Mouse (Mus musculus) heart, embryonic 14.5 days (tissue): ENCODE data around the gene Gtf2ird2. TPM values are rescaled to one million over a fixed set of nuclear protein-coding genes. Genes with fewer than 3 reads are reported as not detected.

Experiments
- ATAC-seq: fragments of 200-750 bp; cut with Nextera tagmentation; 2 replicates; pipeline ENCODE4 v1.8.0; 2017; ENCODE audit warnings: low read depth, moderate TSS enrichment; ENCODE audit not compliant: insufficient number of reproducible peaks, insufficient read depth, low FRiP score
- H3K27ac ChIP-seq, 2 experiments: fragments of 200-500 bp in 1 of 2; fragments of 300-500 bp in 1 of 2; sonication (generic) in 1 of 2; replicated peaks in 1 of 2; 2 replicates each; pipeline ENCODE4 v1.5.1; 2012 to 2014; ENCODE audit warnings: low read depth in 2 of 2, low read length in 2 of 2, control low read depth in 1 of 2, mild to moderate bottlenecking in 1 of 2, mixed read lengths in 1 of 2; ENCODE audit not compliant: control insufficient read depth in 1 of 2, insufficient read depth in 1 of 2
- H3K27me3 ChIP-seq: fragments of 300-500 bp; sonication (generic); 2 replicates; pipeline ENCODE4 v1.6.1; 2014; ENCODE audit warnings: mild to moderate bottlenecking, low read length, control low read depth; ENCODE audit not compliant: control insufficient read depth, insufficient read depth
- H3K36me3 ChIP-seq: fragments of 300-500 bp; sonication (generic); 2 replicates; pipeline ENCODE4 v1.6.1; 2014; ENCODE audit warnings: mild to moderate bottlenecking, control low read depth, low read length, mixed read lengths; ENCODE audit not compliant: control insufficient read depth, insufficient read depth
- H3K4me1 ChIP-seq, 2 experiments: fragments of 200-500 bp in 1 of 2; fragments of 300-500 bp in 1 of 2; sonication (generic) in 1 of 2; 2 replicates each; pipeline ENCODE4 v1.6.1; 2012 to 2014; ENCODE audit warnings: low read length in 2 of 2, control low read depth in 1 of 2, mixed read lengths in 1 of 2; ENCODE audit not compliant: control insufficient read depth in 2 of 2, insufficient read depth in 2 of 2
- H3K4me2 ChIP-seq: fragments of 300-500 bp; sonication (generic); 2 replicates; pipeline ENCODE4 v1.6.1; 2014; ENCODE audit warnings: mild to moderate bottlenecking, low read length
- H3K4me3 ChIP-seq, 2 experiments: fragments of 200-500 bp in 1 of 2; fragments of 300-500 bp in 1 of 2; sonication (generic) in 1 of 2; 2 replicates each; pipeline ENCODE4 v1.5.1; 2012 to 2014; ENCODE audit warnings: low read length in 2 of 2, mild to moderate bottlenecking in 2 of 2, control low read depth in 1 of 2, low read depth in 1 of 2, moderate library complexity in 1 of 2; ENCODE audit not compliant: control insufficient read depth in 1 of 2, insufficient read depth in 1 of 2
- H3K9ac ChIP-seq: fragments of 300-500 bp; sonication (generic); 2 replicates; pipeline ENCODE4 v1.6.1; 2014; ENCODE audit warnings: mild to moderate bottlenecking, low read length
- H3K9me3 ChIP-seq: fragments of 300-500 bp; sonication (generic); 2 replicates; pipeline ENCODE4 v1.6.1; 2016; ENCODE audit warnings: low read length, control low read depth; ENCODE audit not compliant: control insufficient read depth
- WGBS: fragments of 180-500 bp; shearing (Covaris S2); extraction: QIAGEN DNeasy Blood & Tissue Kit; methylation state at CpG from one replicate; pipeline ENCODE4 v1.1.7; 2014; 5-methylcytosine and 5-hydroxymethylcytosine counted together
- polyA plus RNA-seq: library from polyadenylated mRNA; unstranded; fragments of >200 nt; fragmentation: Nextera tagmentation; extraction: Ambion mirVana; gene quantifications from 2 replicates; pipeline ENCODE4 v1.2.1, GENCODE M21; 2014

Gene Gtf2ird2
- polyA plus RNA-seq, 1 experiment from 2014 or later = 6.5 TPM

GRCm38 (mm10) chr5:134266404-134266803, 82.6 kb downstream of the Gtf2ird2 start:
- H3K36me3 ChIP-seq = peaks cover 100% of the 10 kb centered on the region
- H3K27me3 ChIP-seq = no peaks in the 10 kb centered on the region
- no peaks in the 10 kb centered on the region for H3K9me3 ChIP-seq
- no peaks in the 10 kb centered on the region for H3K4me1 ChIP-seq
- H3K4me3 ChIP-seq = no peak overlapping the region
- no peak overlapping the region for H3K27ac ChIP-seq
- 85% methylated on average over 18 of the region's 18 CpGs for WGBS
- H3K4me2 ChIP-seq = no peak overlapping the region
- no peak for ATAC-seq
- no peak overlapping the region for H3K9ac ChIP-seq

DNA sequence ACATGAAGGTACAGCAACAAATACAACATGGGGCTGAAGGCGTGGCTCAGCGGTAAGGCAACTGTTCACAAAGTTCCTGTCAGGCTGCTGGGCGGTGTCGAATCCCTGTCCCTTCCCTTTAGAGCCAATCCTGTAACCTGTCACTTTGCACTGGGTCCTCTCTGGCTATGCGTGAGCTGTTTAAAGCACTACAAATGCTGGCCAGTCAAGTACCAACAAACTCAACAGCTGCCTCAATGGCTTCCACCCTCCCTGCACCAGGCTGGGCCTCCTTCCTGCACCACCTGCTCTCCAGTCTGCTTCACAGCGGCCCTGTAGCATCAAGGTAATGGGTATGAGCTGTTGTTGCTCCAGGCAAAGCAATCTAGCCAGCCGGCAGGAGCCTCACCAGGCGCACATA, 84.9 kb downstream of the Gtf2ird2 start:
- 95% methylated on average over 8 of the region's 8 CpGs for WGBS
- Histone ChIP-seq H3K27ac (no peak overlapping the region), H3K4me1 (no peaks in the 10 kb centered on the region), H3K9ac (no peak overlapping the region), H3K4me2 (no peak overlapping the region), H3K9me3 (no peaks in the 10 kb centered on the region), H3K27me3 (no peaks in the 10 kb centered on the region), H3K36me3 (peaks cover 100% of the 10 kb centered on the region), H3K4me3 (no peak overlapping the region)
- ATAC-seq = no peak

DNA sequence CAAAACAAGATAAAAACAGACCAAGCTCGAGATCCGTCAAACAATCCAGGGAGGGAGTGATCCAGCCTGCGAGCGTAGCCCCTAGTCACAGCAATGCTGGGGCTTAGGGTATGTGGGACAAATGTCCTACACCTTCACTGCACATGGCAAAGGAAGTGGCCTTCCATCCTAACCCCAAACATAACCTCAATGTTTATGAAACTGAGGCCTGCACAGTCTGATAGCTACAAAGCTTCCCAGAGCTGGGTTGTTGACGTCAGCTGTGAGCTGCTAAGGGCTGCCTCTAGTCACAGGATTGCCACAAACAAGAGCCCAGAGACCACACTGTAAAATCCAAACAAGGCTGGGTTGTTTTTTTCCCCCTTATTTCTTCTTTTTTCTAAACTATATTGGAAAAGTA, 85.9 kb downstream of the Gtf2ird2 start:
- no peak overlapping the region for H3K27ac ChIP-seq
- H3K36me3 ChIP-seq = peaks cover 100% of the 10 kb centered on the region
- no peak overlapping the region for H3K4me2 ChIP-seq
- H3K9ac ChIP-seq = no peak overlapping the region
- H3K9me3 ChIP-seq = no peaks in the 10 kb centered on the region
- no peak for ATAC-seq
- 84% methylated on average over 5 of the region's 5 CpGs for WGBS
- H3K4me1 ChIP-seq = no peaks in the 10 kb centered on the region
- H3K27me3 ChIP-seq = no peaks in the 10 kb centered on the region
- no peak overlapping the region for H3K4me3 ChIP-seq

DNA sequence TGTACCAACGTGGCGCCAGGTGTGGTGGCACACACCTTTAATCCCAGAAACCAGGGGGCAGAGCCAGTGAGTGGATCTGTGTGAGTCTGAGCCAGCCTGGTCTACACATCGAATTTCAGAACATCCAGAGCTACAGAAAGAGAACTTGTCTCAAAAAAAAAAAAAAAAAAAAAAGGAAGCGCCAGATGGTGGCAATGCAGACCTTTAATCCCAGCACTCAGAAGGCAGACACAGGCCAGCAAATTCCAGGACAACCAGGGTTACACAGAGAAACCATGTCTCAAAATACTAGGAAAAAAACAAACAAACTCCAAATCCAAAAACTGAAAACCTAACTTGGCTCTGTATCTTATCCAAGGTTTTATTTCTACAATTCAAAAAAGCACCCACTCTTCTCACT, 86.7 kb downstream of the Gtf2ird2 start:
- 91% methylated on average over 4 of the region's 4 CpGs for WGBS
- H3K27ac ChIP-seq = no peak overlapping the region
- H3K9me3 ChIP-seq = no peaks in the 10 kb centered on the region
- H3K36me3 ChIP-seq = peaks cover 100% of the 10 kb centered on the region
- no peak for ATAC-seq
- H3K4me2 ChIP-seq = no peak overlapping the region
- no peak overlapping the region for H3K4me3 ChIP-seq
- H3K27me3 ChIP-seq = no peaks in the 10 kb centered on the region
- no peaks in the 10 kb centered on the region for H3K4me1 ChIP-seq
- no peak overlapping the region for H3K9ac ChIP-seq

- Histone ChIP-seq H3K36me3 (peaks cover 100% of the 10 kb centered on the region), H3K9me3 (no peaks in the 10 kb centered on the region), H3K9ac (no peak overlapping the region), H3K27me3 (no peaks in the 10 kb centered on the region), H3K4me3 (no peak overlapping the region), H3K4me2 (no peak overlapping the region), H3K27ac (no peak overlapping the region), H3K4me1 (no peaks in the 10 kb centered on the region)
- WGBS = 85% methylated on average over 11 of the region's 11 CpGs
- no peak for ATAC-seq
Measured at GRCm38 (mm10) chr5:134271421-134271820, 87.6 kb downstream of the Gtf2ird2 start.

DNA sequence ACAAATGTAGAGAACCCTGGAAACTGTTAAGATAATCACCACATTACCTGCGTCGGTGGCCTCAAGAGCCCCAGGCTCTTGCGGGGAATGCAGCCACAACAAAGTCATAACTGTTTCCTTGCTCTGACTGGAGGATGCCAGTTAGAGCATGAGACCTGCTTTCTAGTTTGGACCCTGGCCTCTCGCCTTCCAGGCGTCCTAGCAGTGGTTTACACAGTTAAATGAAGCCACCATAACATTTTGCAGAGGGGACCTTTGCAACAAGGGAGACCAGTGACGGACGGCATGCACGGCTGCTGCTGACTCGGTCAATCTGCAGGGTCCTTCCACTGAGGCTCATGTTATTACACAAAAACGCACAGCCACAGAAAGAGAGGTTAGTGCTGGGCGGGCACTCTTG, 88.9 kb downstream of the Gtf2ird2 start:
- no peaks in the 10 kb centered on the region for H3K4me1 ChIP-seq
- H3K9me3 ChIP-seq = no peaks in the 10 kb centered on the region
- H3K4me2 ChIP-seq = no peak overlapping the region
- no peak for ATAC-seq
- H3K27ac ChIP-seq = no peak overlapping the region
- H3K9ac ChIP-seq = no peak overlapping the region
- peaks cover 100% of the 10 kb centered on the region for H3K36me3 ChIP-seq
- WGBS = 84% methylated on average over 11 of the region's 11 CpGs
- H3K4me3 ChIP-seq = no peak overlapping the region
- no peaks in the 10 kb centered on the region for H3K27me3 ChIP-seq

DNA sequence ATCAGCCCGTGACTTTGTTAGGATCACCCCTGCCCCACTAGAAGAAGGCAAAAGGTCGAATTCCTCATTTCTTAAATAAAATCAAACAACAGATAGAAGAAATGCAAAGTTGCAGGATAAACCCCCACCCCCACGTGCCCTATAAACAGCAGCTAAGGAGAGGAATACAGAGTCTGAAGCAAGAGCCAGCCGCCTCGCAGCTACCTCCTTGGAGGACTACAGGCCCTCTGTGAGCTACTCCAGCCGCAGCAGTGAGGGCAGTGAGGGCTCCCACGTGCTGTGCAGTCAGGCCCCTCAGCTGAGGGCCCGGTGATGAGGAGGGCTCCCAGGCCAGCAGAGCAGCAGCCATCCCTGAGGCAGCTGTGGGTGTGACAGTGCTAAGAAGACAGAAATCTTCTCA, 89.9 kb downstream of the Gtf2ird2 start:
- H3K9me3 ChIP-seq = no peaks in the 10 kb centered on the region
- peaks cover 99% of the 10 kb centered on the region for H3K36me3 ChIP-seq
- no peaks in the 10 kb centered on the region for H3K27me3 ChIP-seq
- no peak for ATAC-seq
- no peak overlapping the region for H3K4me2 ChIP-seq
- no peaks in the 10 kb centered on the region for H3K4me1 ChIP-seq
- H3K9ac ChIP-seq = no peak overlapping the region
- H3K4me3 ChIP-seq = no peak overlapping the region
- 85% methylated on average over 8 of the region's 8 CpGs for WGBS
- no peak overlapping the region for H3K27ac ChIP-seq
